Mouse (Mus musculus) forebrain, embryonic 11.5 days (tissue): ENCODE data around the gene Ninj1. TPM values are rescaled to one million over a fixed set of nuclear protein-coding genes. Genes with fewer than 3 reads are reported as not detected.

Source experiments
- ATAC-seq: fragments of 200-750 bp; cut with Nextera tagmentation; replicated peaks from 2 replicates; pipeline ENCODE4 v1.8.0; 2017; ENCODE audit warnings: moderate TSS enrichment; ENCODE audit not compliant: low FRiP score
- DNase-seq: peaks from one replicate; pipeline ENCODE4 v3.0.0-alpha.2; 2017; ENCODE audit warnings: low spot score
- H3K27ac ChIP-seq: fragments of 300-500 bp; sonication (generic); 2 replicates; pipeline ENCODE4 v1.5.1; 2014; ENCODE audit warnings: low read depth, low read length
- H3K27me3 ChIP-seq: fragments of 300-500 bp; sonication (generic); 2 replicates; pipeline ENCODE4 v1.6.1; 2014; ENCODE audit warnings: mild to moderate bottlenecking, low read length, mixed read lengths; ENCODE audit not compliant: control insufficient read depth, insufficient read depth
- H3K36me3 ChIP-seq: fragments of 300-500 bp; sonication (generic); 2 replicates; pipeline ENCODE4 v1.6.1; 2014; ENCODE audit warnings: mild to moderate bottlenecking, low read length, moderate library complexity, mixed read lengths; ENCODE audit not compliant: control insufficient read depth, insufficient read depth
- H3K4me1 ChIP-seq: fragments of 300-500 bp; sonication (generic); replicated peaks from 2 replicates; pipeline ENCODE4 v1.6.1; 2014; ENCODE audit warnings: low read length, mixed read lengths; ENCODE audit not compliant: control insufficient read depth, insufficient read depth
- H3K4me2 ChIP-seq: fragments of 300-500 bp; sonication (generic); 2 replicates; pipeline ENCODE4 v1.6.1; 2014; ENCODE audit warnings: low read depth, mild to moderate bottlenecking, low read length, moderate library complexity, mixed read lengths; ENCODE audit not compliant: severe bottlenecking
- H3K4me3 ChIP-seq: fragments of 300-500 bp; sonication (generic); 2 replicates; pipeline ENCODE4 v1.5.1; 2014; ENCODE audit warnings: low read depth, low read length
- H3K9ac ChIP-seq: fragments of 300-500 bp; sonication (generic); 2 replicates; pipeline ENCODE4 v1.6.1; 2014; ENCODE audit warnings: low read length
- H3K9me3 ChIP-seq: fragments of 300-500 bp; sonication (generic); 2 replicates; pipeline ENCODE4 v1.6.1; 2016; ENCODE audit warnings: low read length, mixed read lengths; ENCODE audit not compliant: control insufficient read depth
- WGBS: fragments of 180-500 bp; shearing (Covaris S2); extraction: QIAGEN DNeasy Blood & Tissue Kit; methylation state at CpG from one replicate; pipeline ENCODE4 v1.1.7; 2014; 5-methylcytosine and 5-hydroxymethylcytosine counted together
- polyA plus RNA-seq: library from polyadenylated mRNA; unstranded; fragments of >200 nt; fragmentation: Nextera tagmentation; extraction: Ambion mirVana; gene quantifications from 2 replicates; pipeline ENCODE4 v1.2.1, GENCODE M21; 2014

Gene Ninj1
- polyA plus RNA-seq, 1 experiment from 2014 or later: 19.6 TPM

GRCm38 (mm10) chr13:49147007-49147857 is 40.1 kb upstream of the Ninj1 start:
- peak overlapping the region; percentile 90 for H3K9ac ChIP-seq
- H3K36me3 ChIP-seq: no peaks in the 10 kb centered on the region
- 1% methylated on average over 74 of the region's 98 CpGs for WGBS
- H3K4me3 ChIP-seq: peak overlapping the region; percentile 84
- peak; percentile 88 for DNase-seq
- H3K4me2 ChIP-seq: peak overlapping the region; percentile 94
- no peaks in the 10 kb centered on the region for H3K9me3 ChIP-seq
- H3K4me1 ChIP-seq: peaks cover 23% of the 10 kb centered on the region
- peaks cover 4% of the 10 kb centered on the region; the same call in 1 of the 2 replicates for H3K27me3 ChIP-seq
- ATAC-seq: peak; percentile 68
- H3K27ac ChIP-seq: peak overlapping the region; percentile 59

GRCm38 (mm10) chr13:49147858-49148226 is 39.4 kb upstream of the Ninj1 start, which contains the start of gene Wnk2:
Gene Wnk2 (minus strand): TSS chr13:49148014.
- Histone ChIP-seq H3K4me2 (peak within 1 kb of the TSS; percentile 94), H3K27me3 (peaks cover 4% of the 10 kb centered on the region; the same call in 1 of the 2 replicates), H3K4me1 (peaks cover 23% of the 10 kb centered on the region), H3K36me3 (no peaks in the 10 kb centered on the region), H3K9me3 (no peaks in the 10 kb centered on the region), H3K9ac (peak within 1 kb of the TSS; percentile 90), H3K4me3 (peak within 1 kb of the TSS; percentile 84), H3K27ac (peak within 1 kb of the TSS; percentile 59)
- under 1% methylated on average over 37 of the region's 43 CpGs for WGBS
- DNase-seq: no peak
- ATAC-seq: peak; percentile 72

- ATAC-seq (no peak), DNase-seq (no peak)
- Histone ChIP-seq H3K27me3 (peaks cover 4% of the 10 kb centered on the region; the same call in 1 of the 2 replicates), H3K36me3 (no peaks in the 10 kb centered on the region), H3K9ac (no peak overlapping the region), H3K27ac (no peak overlapping the region), H3K4me1 (peaks cover 23% of the 10 kb centered on the region), H3K4me3 (no peak overlapping the region), H3K9me3 (no peaks in the 10 kb centered on the region), H3K4me2 (no peak overlapping the region)
- 83% methylated on average over 4 of the region's 4 CpGs for WGBS
Observed at GRCm38 (mm10) chr13:49148687-49149086, 38.6 kb upstream of the Ninj1 start.

GRCm38 (mm10) chr13:49154028-49154427 is 33.3 kb upstream of the Ninj1 start:
- Histone ChIP-seq H3K27me3 (no peaks in the 10 kb centered on the region), H3K36me3 (no peaks in the 10 kb centered on the region), H3K27ac (no peak overlapping the region), H3K4me3 (no peak overlapping the region), H3K4me2 (no peak overlapping the region), H3K4me1 (no peaks in the 10 kb centered on the region), H3K9ac (no peak overlapping the region), H3K9me3 (no peaks in the 10 kb centered on the region)
- 84% methylated on average over 10 of the region's 10 CpGs for WGBS
- no peak for ATAC-seq
- no peak for DNase-seq

- ATAC-seq (no peak), DNase-seq (no peak)
- H3K4me1 ChIP-seq: no peaks in the 10 kb centered on the region
- H3K36me3 ChIP-seq: no peaks in the 10 kb centered on the region
- H3K4me2 ChIP-seq: no peak overlapping the region
- no peak overlapping the region for H3K27ac ChIP-seq
- no peaks in the 10 kb centered on the region for H3K27me3 ChIP-seq
- no peaks in the 10 kb centered on the region for H3K9me3 ChIP-seq
- no peak overlapping the region for H3K4me3 ChIP-seq
- 73% methylated on average over 7 of the region's 7 CpGs for WGBS
- H3K9ac ChIP-seq: no peak overlapping the region
Observed at GRCm38 (mm10) chr13:49154621-49155020, 32.7 kb upstream of the Ninj1 start.

- WGBS: 71% methylated on average over 4 of the region's 4 CpGs
Observed at GRCm38 (mm10) chr13:49156645-49157044, 30.6 kb upstream of the Ninj1 start.

GRCm38 (mm10) chr13:49158040-49158713 is 29.1 kb upstream of the Ninj1 start:
- 79% methylated on average over 10 of the region's 10 CpGs for WGBS
- Histone ChIP-seq H3K27ac (no peak overlapping the region), H3K4me3 (no peak overlapping the region), H3K4me1 (no peaks in the 10 kb centered on the region), H3K9me3 (no peaks in the 10 kb centered on the region), H3K9ac (no peak overlapping the region), H3K4me2 (no peak overlapping the region), H3K27me3 (no peaks in the 10 kb centered on the region), H3K36me3 (no peaks in the 10 kb centered on the region)
- DNase-seq: no peak
- ATAC-seq: no peak

More at GRCm38 (mm10) chr13:49156645-49157044, 30.6 kb upstream of the Ninj1 start:
- DNase-seq: no peak
- H3K9ac ChIP-seq: no peak overlapping the region
- H3K4me3 ChIP-seq: no peak overlapping the region
- ATAC-seq: no peak
- no peaks in the 10 kb centered on the region for H3K27me3 ChIP-seq
- no peaks in the 10 kb centered on the region for H3K36me3 ChIP-seq
- no peaks in the 10 kb centered on the region for H3K4me1 ChIP-seq
- no peak overlapping the region for H3K27ac ChIP-seq
- H3K9me3 ChIP-seq: no peaks in the 10 kb centered on the region
- H3K4me2 ChIP-seq: no peak overlapping the region

- ATAC-seq (no peak), DNase-seq (no peak)
- H3K36me3 ChIP-seq: no peaks in the 10 kb centered on the region
- no peak overlapping the region for H3K27ac ChIP-seq
- H3K27me3 ChIP-seq: no peaks in the 10 kb centered on the region
- 72% methylated on average over 2 of the region's 2 CpGs for WGBS
- H3K4me1 ChIP-seq: no peaks in the 10 kb centered on the region
- no peak overlapping the region for H3K9ac ChIP-seq
- no peak overlapping the region for H3K4me3 ChIP-seq
- H3K9me3 ChIP-seq: no peaks in the 10 kb centered on the region
- H3K4me2 ChIP-seq: no peak overlapping the region
Observed at GRCm38 (mm10) chr13:49161236-49161635, 26.0 kb upstream of the Ninj1 start.
